8 mouse cellular contexts compared by ENCODE assay signal in the genomic region with DNA sequence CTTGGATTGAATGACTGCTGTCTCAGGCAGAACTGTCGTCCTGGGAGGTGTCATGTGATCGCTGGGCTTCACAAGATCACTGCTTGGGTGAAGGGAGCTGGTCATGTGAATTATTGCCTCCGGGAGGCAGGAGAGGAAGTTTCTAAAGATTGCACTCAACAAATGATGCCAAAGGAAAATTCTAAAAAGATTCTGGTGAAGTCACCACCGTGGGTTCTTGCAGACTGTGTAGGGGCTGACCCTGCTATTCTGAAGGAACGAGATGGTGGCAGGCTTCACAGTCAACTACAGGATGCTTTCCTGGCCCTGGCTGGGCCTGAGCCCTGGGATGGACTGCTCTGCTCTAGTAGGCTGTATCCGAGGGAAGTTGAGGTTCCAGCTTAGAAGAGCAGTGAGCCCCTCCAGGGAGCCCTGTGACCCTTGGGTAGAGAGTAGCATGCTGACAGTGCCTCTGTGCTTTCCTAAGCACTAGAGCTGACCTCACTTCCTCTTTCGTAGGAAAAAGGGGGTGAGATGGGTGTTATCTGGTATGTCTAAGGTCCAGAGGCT. TPM values are rescaled to one million over a fixed set of nuclear protein-coding genes. Genes with fewer than 3 reads are reported as not detected.
DNase-seq lines count a peak whose midpoint lies in the region.

No protein-coding gene starts in this region.

- intact Hi-C loops in left cerebral cortex, postnatal 14 days (cut with DNase I): loop anchor here (2.0 kb wide), 1 partner anchor 93 kb away; no protein-coding TSS in a partner anchor
- intact Hi-C loops in left cerebral cortex, postnatal 10 days (cut with DNase I): no loop called here

- DNase-seq in cerebellum, postnatal 25 days: peak; percentile 48 to 52
- DNase-seq in cerebellum, postnatal 4 days (ENCODE audit: low spot score in 2 of 2): no peak
- DNase-seq in left cerebral cortex, postnatal 14 days (ENCODE audit: low spot score in 2 of 2): peak; percentile 44 to 54
- DNase-seq in left cerebral cortex, adult 11 months (ENCODE audit: low spot score): no peak
- DNase-seq in kidney, adult 9 months: peak; percentile 73
- peak; percentile 8 for DNase-seq in naive thymus-derived CD4-positive, alpha-beta T cell, adult 2 months (ENCODE audit: low read depth)
- no peak for DNase-seq in right cerebral cortex, postnatal 36 days (ENCODE audit: low spot score in 2 of 2)
- no peak for DNase-seq in left cerebral cortex, postnatal 10 days (ENCODE audit: extremely low spot score in 1 of 2, low spot score in 2 of 2)

RNA-seq across cellular contexts. Expression of gene Sirpa, which starts 3.1 kb away (rescaled TPM):
- 100 to 1,000 TPM; 371 to 377 TPM for total RNA-seq in left cerebral cortex, postnatal 14 days (2021)
- total RNA-seq in left cerebral cortex, postnatal 10 days (2021): 100 to 1,000 TPM; 289 to 299 TPM

RNA-seq across cellular contexts. Expression of gene F830045P16Rik, which starts 59.3 kb away (rescaled TPM):
- under 1 TPM in 1 of 2 experiments, not detected in 1; 0.34 TPM for total RNA-seq in left cerebral cortex, postnatal 14 days (2021)
- total RNA-seq in left cerebral cortex, postnatal 10 days (2021): under 1 TPM; 0.24 to 0.30 TPM

Comparison
In these comparisons a context has a peak if more than half of its experiments do, and no peak if none do; other contexts are left out.
1. DNase-seq: peak in cerebellum, postnatal 25 days (2 of 2), left cerebral cortex, postnatal 14 days (2 of 2), kidney, adult 9 months (single experiment) and naive thymus-derived CD4-positive, alpha-beta T cell, adult 2 months (single experiment); none in cerebellum, postnatal 4 days (0 of 2), left cerebral cortex, adult 11 months (single experiment), right cerebral cortex, postnatal 36 days (0 of 2) and left cerebral cortex, postnatal 10 days (0 of 2).